Mouse (Mus musculus): Measurements from ENCODE around the gene March7. TPM values are rescaled to one million over a fixed set of nuclear protein-coding genes. Genes with fewer than 3 reads are reported as not detected.

March7 gene
- 58.7 and 69.3 TPM in 2 replicates for polyA plus RNA-seq (2015; fragmentation: Nextera tagmentation; extraction: Ambion mirVana)

- peak within 1 kb of the TSS; percentile 94 for H3K9ac ChIP-seq
- H3K27ac ChIP-seq, result peak within 1 kb of the TSS; percentile 90
- peak; percentile 95 for ATAC-seq
- H3K9me3 ChIP-seq, result no peaks in the 10 kb centered on the region
- peak within 1 kb of the TSS; percentile 86 for H3K4me3 ChIP-seq (replicated peaks)
- no peaks in the 10 kb centered on the region for H3K27me3 ChIP-seq (replicated peaks)
- H3K36me3 ChIP-seq, result peaks cover 3% of the 10 kb centered on the region
- peaks cover 18% of the 10 kb centered on the region for H3K4me1 ChIP-seq (replicated peaks)
- WGBS, result under 1% methylated on average over 90 of the region's 109 CpGs
- peak within 1 kb of the TSS; percentile 70 for H3K4me2 ChIP-seq (replicated peaks)
Observed at GRCm38 (mm10) chr2:60209703-60210651, at the start of gene March7, which contains the start of gene Baz2b. March7 (plus strand) TSS chr2:60209887. Baz2b (minus strand) TSS chr2:60209839.

- Histone ChIP-seq H3K4me1 (replicated peaks) (no peaks in the 10 kb centered on the region), H3K36me3 (no peaks in the 10 kb centered on the region), H3K9ac (no peak overlapping the region), H3K27me3 (replicated peaks) (no peaks in the 10 kb centered on the region), H3K4me3 (replicated peaks) (no peak overlapping the region), H3K9me3 (no peaks in the 10 kb centered on the region), H3K27ac (no peak overlapping the region), H3K4me2 (replicated peaks) (no peak overlapping the region)
- ATAC-seq, result 0 out of 2 replicates have a peak, but pooled peaks have one; percentile 20
- 64% methylated on average over 2 of the region's 2 CpGs for WGBS
Observed at GRCm38 (mm10) chr2:60163744-60164143, 45.9 kb upstream of the March7 start.

GRCm38 (mm10) chr2:60165679-60166078, 44.0 kb upstream of the March7 start:
- no peak for ATAC-seq
- Histone ChIP-seq H3K27ac (no peak overlapping the region), H3K27me3 (replicated peaks) (no peaks in the 10 kb centered on the region), H3K9me3 (no peaks in the 10 kb centered on the region), H3K4me3 (replicated peaks) (no peak overlapping the region), H3K4me1 (replicated peaks) (no peaks in the 10 kb centered on the region), H3K9ac (no peak overlapping the region), H3K36me3 (no peaks in the 10 kb centered on the region), H3K4me2 (replicated peaks) (no peak overlapping the region)
- WGBS, result 89% methylated on average over 11 of the region's 11 CpGs

- H3K27me3 ChIP-seq (replicated peaks), result no peaks in the 10 kb centered on the region
- no peak overlapping the region for H3K9ac ChIP-seq
- H3K36me3 ChIP-seq, result no peaks in the 10 kb centered on the region
- no peaks in the 10 kb centered on the region for H3K4me1 ChIP-seq (replicated peaks)
- no peak overlapping the region for H3K4me3 ChIP-seq (replicated peaks)
- WGBS, result 71% methylated on average over 4 of the region's 4 CpGs
- ATAC-seq, result no peak; the same call in 1 of the 2 replicates
- H3K27ac ChIP-seq, result no peak overlapping the region
- no peaks in the 10 kb centered on the region for H3K9me3 ChIP-seq
- no peak overlapping the region for H3K4me2 ChIP-seq (replicated peaks)
Observed at GRCm38 (mm10) chr2:60166878-60167277, 42.8 kb upstream of the March7 start.

- H3K36me3 ChIP-seq, result no peaks in the 10 kb centered on the region
- H3K4me2 ChIP-seq (replicated peaks), result no peak overlapping the region
- H3K9ac ChIP-seq, result no peak overlapping the region
- H3K4me1 ChIP-seq (replicated peaks), result no peaks in the 10 kb centered on the region
- no peak for ATAC-seq
- H3K4me3 ChIP-seq (replicated peaks), result no peak overlapping the region
- no peaks in the 10 kb centered on the region for H3K27me3 ChIP-seq (replicated peaks)
- WGBS, result 63% methylated on average over 7 of the region's 7 CpGs
- H3K9me3 ChIP-seq, result no peaks in the 10 kb centered on the region
- H3K27ac ChIP-seq, result no peak overlapping the region
Observed at GRCm38 (mm10) chr2:60171786-60172530, 37.7 kb upstream of the March7 start.

GRCm38 (mm10) chr2:60172531-60172914, 37.2 kb upstream of the March7 start:
- Histone ChIP-seq H3K9me3 (no peaks in the 10 kb centered on the region), H3K4me1 (replicated peaks) (no peaks in the 10 kb centered on the region), H3K36me3 (no peaks in the 10 kb centered on the region), H3K4me2 (replicated peaks) (no peak overlapping the region), H3K27ac (no peak overlapping the region), H3K9ac (no peak overlapping the region), H3K27me3 (replicated peaks) (no peaks in the 10 kb centered on the region), H3K4me3 (replicated peaks) (no peak overlapping the region)
- ATAC-seq, result no peak
- 75% methylated on average over 2 of the region's 2 CpGs for WGBS

- Histone ChIP-seq H3K4me3 (replicated peaks) (no peak overlapping the region), H3K4me1 (replicated peaks) (no peaks in the 10 kb centered on the region)
- ATAC-seq, result no peak
Observed at GRCm38 (mm10) chr2:60173190-60173589, 36.5 kb upstream of the March7 start.

GRCm38 (mm10) chr2:60173595-60173994, 36.1 kb upstream of the March7 start:
- no peak for ATAC-seq
- H3K4me3 ChIP-seq (replicated peaks), result no peak overlapping the region
- H3K9ac ChIP-seq, result no peak overlapping the region
- H3K36me3 ChIP-seq, result no peaks in the 10 kb centered on the region
- H3K4me2 ChIP-seq (replicated peaks), result no peak overlapping the region
- 92% methylated on average over 4 of the region's 4 CpGs for WGBS
- H3K27me3 ChIP-seq (replicated peaks), result no peaks in the 10 kb centered on the region
- no peaks in the 10 kb centered on the region for H3K9me3 ChIP-seq
- H3K4me1 ChIP-seq (replicated peaks), result no peaks in the 10 kb centered on the region
- H3K27ac ChIP-seq, result no peak overlapping the region

More at GRCm38 (mm10) chr2:60173190-60173589, 36.5 kb upstream of the March7 start:
- Histone ChIP-seq H3K4me2 (replicated peaks) (no peak overlapping the region), H3K27ac (no peak overlapping the region), H3K9me3 (no peaks in the 10 kb centered on the region), H3K27me3 (replicated peaks) (no peaks in the 10 kb centered on the region), H3K36me3 (no peaks in the 10 kb centered on the region), H3K9ac (no peak overlapping the region)
- WGBS, result 60% methylated on average over 3 of the region's 3 CpGs

- Histone ChIP-seq H3K9me3 (no peaks in the 10 kb centered on the region), H3K36me3 (no peaks in the 10 kb centered on the region), H3K27me3 (replicated peaks) (no peaks in the 10 kb centered on the region), H3K27ac (no peak overlapping the region), H3K4me2 (replicated peaks) (no peak overlapping the region), H3K4me3 (replicated peaks) (no peak overlapping the region), H3K4me1 (replicated peaks) (no peaks in the 10 kb centered on the region), H3K9ac (no peak overlapping the region)
- WGBS, result 88% methylated on average over 3 of the region's 4 CpGs
- ATAC-seq, result no peak
Observed at GRCm38 (mm10) chr2:60175078-60175477, 34.6 kb upstream of the March7 start.

GRCm38 (mm10) chr2:60176087-60176486, 33.6 kb upstream of the March7 start:
- no peak overlapping the region for H3K27ac ChIP-seq
- 73% methylated on average over 5 of the region's 5 CpGs for WGBS
- no peaks in the 10 kb centered on the region for H3K27me3 ChIP-seq (replicated peaks)
- no peak overlapping the region for H3K4me2 ChIP-seq (replicated peaks)
- H3K4me1 ChIP-seq (replicated peaks), result no peaks in the 10 kb centered on the region
- H3K4me3 ChIP-seq (replicated peaks), result no peak overlapping the region
- H3K9me3 ChIP-seq, result no peaks in the 10 kb centered on the region
- H3K36me3 ChIP-seq, result no peaks in the 10 kb centered on the region
- no peak overlapping the region for H3K9ac ChIP-seq
- ATAC-seq, result no peak

GRCm38 (mm10) chr2:60177490-60177889, 32.2 kb upstream of the March7 start:
- 88% methylated on average over 3 of the region's 3 CpGs for WGBS
- no peak for ATAC-seq
- no peak overlapping the region for H3K9ac ChIP-seq
- no peak overlapping the region for H3K4me2 ChIP-seq (replicated peaks)
- no peak overlapping the region for H3K4me3 ChIP-seq (replicated peaks)
- H3K4me1 ChIP-seq (replicated peaks), result no peaks in the 10 kb centered on the region
- no peak overlapping the region for H3K27ac ChIP-seq
- no peaks in the 10 kb centered on the region for H3K27me3 ChIP-seq (replicated peaks)
- H3K36me3 ChIP-seq, result no peaks in the 10 kb centered on the region
- H3K9me3 ChIP-seq, result no peaks in the 10 kb centered on the region

- no peak overlapping the region for H3K4me3 ChIP-seq (replicated peaks)
- no peak overlapping the region for H3K9ac ChIP-seq
- H3K27me3 ChIP-seq (replicated peaks), result no peaks in the 10 kb centered on the region
- no peaks in the 10 kb centered on the region for H3K36me3 ChIP-seq
- no peaks in the 10 kb centered on the region for H3K9me3 ChIP-seq
- no peaks in the 10 kb centered on the region for H3K4me1 ChIP-seq (replicated peaks)
- no peak overlapping the region for H3K27ac ChIP-seq
- H3K4me2 ChIP-seq (replicated peaks), result no peak overlapping the region
- WGBS, result 50% methylated on average over 2 of the region's 2 CpGs
- no peak for ATAC-seq
Observed at GRCm38 (mm10) chr2:60181696-60182095, 28.0 kb upstream of the March7 start.
